Mouse (Mus musculus): ENCODE results near the gene Rcan2.
A peak's percentile ranks its signal among the peaks of the same experiment; 100 is the strongest.

The Rcan2 gene

DNA sequence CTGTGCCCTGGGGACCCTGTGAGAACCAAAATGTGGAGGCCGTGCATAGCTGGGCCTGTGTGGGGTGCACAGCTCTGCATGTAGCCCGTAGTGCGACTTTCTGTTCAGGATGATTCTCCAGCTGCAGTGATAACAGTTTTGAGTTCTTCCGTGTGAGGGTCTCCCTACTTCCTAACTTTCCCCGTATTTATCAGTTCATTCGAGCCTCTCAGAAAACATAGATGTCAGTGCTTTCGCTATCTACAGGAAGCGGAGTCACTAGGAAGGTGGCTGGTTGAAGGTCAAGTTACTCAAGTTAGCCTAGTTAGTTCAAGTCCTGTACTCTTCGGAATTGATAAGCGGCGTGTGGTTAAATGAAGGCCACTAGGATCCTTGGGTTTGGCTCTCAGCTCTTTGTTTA lies 130.6 kb downstream of the Rcan2 start:
- DNase-seq, result no peak

DNA sequence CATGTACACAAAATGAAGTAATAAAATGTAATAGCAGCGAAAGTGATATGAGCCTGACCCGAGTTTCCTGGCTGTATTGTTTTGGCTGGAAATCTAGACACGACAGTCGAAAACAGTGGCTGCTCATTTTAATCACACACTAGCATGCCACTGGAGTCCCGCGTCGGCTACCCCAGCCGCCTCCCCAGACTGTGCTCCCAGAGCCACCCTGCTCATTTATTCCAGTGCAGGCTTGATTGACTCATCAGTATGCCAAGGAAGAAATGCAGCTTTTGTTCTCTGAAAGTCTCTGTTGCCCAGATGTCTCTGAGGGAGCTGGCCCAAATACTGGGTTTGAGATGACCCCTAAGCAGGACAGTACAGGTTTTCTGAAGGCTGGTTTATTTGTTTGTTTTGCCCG lies 132.9 kb downstream of the Rcan2 start:
- no peak for DNase-seq

DNA sequence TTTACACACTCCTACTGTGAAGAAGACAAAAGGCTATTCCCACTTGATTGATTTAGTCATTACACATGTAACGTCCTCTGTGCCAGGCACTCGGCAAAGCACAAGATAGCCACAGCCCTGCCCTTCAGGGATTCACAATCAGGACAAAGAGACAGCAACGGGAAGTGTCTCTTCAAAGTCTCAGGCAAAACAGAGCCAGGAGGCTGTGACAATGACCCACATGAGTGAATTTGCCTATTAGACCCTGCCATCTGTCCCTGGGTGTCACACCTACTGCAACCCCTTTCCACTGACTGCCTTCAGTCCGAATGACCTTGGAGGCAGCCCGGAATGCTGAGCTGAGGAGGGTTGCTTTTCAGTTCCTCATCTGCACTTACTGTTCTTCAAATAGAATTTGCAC lies 151.1 kb downstream of the Rcan2 start:
- peak; percentile 49 for DNase-seq

GRCm38 (mm10) chr17:43952661-43953534 lies 151.7 kb downstream of the Rcan2 start:
- DNase-seq, result peak; percentile 52

GRCm38 (mm10) chr17:43953535-43953918 lies 152.4 kb downstream of the Rcan2 start:
- DNase-seq, result no peak

- peak; percentile 40 for DNase-seq
These were observed 158.6 kb downstream of the Rcan2 start for GRCm38 (mm10) chr17:43959797-43960196.

DNA sequence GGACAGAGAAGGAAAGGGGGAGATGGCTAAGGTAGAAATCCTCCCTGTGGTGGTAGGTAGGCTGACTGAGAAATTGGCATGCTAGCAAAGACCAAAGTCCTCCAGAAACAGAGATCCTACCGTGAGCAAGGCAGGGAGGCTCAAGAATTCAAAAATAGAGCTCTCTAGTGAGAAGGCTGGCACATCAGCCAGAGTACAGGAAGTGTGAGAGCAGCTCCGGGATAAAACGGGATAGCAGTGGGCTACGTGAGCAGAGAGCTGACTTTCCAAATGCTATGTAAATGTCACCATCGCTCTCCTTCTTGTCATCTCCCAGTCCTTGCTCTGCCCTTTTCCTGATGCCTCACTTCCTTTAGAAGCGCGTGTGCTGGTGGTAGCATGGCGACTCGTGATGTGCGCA lies 168.8 kb downstream of the Rcan2 start:
- no peak for DNase-seq

DNA sequence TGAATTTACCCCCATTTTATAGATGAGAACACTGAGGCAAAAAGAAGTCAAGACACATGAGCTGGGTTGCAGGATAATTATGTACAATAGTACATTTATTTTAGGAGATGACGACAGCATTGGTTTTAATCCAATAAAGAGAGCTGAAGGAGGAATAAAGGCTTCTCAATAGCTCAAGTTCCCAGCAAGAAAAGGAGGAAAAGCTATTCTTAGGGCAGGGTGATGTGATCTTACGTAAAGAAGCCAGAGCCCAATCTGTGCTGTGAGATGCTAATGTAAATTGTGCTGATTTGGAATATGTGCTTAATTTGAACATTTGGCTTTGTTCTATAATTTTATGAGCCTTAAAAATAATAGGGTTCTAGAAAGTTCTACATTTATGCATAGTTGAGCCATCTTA lies 176.4 kb downstream of the Rcan2 start:
- no peak for DNase-seq

DNA sequence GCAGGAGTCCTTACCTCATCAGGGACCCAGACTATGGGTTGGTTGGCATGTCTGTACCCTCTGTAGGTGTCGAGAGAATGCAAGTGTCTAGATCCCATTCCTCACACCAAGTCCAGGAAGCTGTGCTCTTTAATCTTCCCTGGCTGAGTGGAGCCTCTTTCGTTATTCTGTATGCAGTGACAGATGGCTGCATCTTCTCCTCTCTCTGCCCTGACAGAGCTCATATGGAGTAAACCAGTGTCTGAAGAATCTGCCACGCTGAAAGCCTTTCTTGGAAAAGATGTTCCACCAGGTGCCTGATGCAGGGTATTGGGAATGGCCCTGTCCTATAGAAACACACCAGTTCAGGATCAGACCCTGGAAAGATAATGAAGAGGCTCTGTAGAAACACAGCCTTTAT lies 178.8 kb downstream of the Rcan2 start:
- DNase-seq, result no peak

DNA sequence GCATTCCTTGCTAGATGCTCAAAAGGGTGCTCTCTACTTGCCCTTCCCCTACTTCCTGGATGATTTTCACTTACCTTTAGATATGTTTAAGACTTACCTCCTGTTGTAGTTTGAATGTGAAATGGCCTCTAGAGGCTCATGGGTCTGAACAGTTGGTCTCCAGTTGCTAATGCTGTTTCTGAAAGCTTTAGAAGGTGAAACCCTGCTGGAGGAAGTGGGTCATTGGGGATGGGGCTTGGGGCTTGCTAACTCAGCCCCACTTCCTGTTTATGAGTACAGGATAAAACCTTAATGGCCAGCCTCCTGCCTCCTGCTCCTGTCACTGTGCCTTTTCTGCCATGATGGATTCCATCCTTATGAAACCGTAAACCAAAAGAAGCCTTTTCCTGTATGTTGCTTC lies 181.4 kb downstream of the Rcan2 start:
- no peak for DNase-seq

DNA sequence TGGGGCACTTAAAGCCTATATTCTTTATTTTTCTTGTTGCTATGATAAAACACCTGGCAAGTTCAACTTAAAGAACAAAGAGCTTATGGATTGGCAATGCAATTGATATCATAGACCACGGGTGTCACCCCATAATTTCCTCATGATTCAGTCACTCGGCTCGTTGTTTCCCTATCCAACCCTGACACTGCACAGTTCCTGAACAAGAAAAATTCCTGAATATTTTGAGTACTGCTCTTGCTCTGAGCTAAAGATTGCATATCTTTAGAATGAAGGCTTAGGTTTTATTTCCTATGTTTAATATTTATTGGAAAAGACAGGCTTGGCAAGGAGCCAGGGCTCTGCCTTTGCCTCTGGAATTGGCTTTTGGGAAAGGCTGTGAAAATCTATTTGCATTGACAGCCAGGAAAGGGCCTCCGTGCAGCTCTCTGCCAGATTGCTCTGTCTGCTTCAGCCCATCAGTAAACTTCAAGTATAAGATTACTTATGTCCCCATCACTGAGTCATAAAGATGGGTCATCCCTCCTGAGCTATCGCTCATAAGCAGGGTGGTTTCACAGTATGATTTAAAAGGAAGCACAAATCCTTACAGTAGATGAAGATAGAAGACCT lies 188.3 kb downstream of the Rcan2 start:
- no peak for DNase-seq

DNA sequence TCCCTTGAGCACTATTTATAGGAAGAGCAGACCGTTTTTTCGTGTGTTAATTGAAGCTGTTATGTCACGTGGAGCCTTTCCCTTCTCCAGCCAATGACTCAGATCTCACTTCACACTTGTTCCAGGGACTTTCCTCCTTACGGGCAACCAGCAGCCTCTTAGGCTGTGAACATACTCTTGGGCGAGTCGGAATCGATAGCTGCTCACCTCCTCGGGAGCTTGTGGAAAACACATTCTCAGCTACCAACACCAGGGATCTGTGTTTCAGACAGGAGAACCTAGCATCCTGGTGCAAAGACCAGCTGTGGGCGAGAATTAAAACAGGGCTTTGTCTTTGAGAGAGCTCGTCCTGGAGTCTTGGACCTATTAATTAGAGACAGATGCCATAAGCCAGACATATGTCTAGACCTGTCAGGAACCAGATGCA lies 189.8 kb downstream of the Rcan2 start:
- DNase-seq, result no peak

- DNase-seq, result no peak
These were observed 192.9 kb downstream of the Rcan2 start for GRCm38 (mm10) chr17:43994080-43994479.

DNA sequence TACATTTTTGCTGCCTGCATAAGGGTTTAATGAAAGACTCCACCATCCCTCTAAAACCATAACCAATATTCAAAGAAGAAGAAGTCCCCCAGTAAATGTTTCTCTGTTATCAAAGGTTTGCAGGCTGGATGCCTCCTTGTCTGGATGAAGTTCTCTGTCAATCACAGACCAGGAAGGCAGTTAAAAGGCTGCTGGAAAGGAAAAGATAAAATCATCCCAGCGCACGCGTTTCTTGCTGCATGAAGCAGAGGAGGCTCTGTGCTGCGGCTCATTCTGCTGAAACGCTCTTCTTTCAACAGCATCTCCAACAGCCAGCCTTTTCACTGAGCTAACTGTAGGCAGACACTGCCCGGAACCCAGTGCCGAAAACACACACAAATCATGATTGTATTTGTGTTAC lies 196.4 kb downstream of the Rcan2 start:
- DNase-seq, result no peak

GRCm38 (mm10) chr17:43998095-43998494 lies 196.9 kb downstream of the Rcan2 start:
- DNase-seq, result no peak

GRCm38 (mm10) chr17:44004401-44004800 lies 203.2 kb downstream of the Rcan2 start:
- DNase-seq, result no peak

DNA sequence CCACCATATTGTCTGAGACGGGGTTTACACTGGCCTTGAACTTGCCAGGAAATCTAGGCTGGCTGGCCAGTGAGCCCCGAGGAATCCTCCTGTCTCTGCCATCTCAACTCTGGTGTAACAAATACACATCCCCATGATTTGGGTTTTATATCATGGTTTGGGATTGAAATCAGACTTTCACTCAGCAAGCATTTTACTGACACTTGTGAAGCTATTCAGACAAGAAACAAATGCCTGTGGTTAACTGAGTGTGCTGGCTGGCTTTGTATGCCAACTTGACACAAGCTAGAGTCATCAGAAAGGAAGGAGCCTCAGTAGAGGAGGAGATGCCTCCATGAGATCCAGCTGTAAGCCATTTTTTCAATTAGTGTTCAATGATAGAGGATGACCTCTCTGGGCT lies 206.3 kb downstream of the Rcan2 start:
- no peak for DNase-seq

DNA sequence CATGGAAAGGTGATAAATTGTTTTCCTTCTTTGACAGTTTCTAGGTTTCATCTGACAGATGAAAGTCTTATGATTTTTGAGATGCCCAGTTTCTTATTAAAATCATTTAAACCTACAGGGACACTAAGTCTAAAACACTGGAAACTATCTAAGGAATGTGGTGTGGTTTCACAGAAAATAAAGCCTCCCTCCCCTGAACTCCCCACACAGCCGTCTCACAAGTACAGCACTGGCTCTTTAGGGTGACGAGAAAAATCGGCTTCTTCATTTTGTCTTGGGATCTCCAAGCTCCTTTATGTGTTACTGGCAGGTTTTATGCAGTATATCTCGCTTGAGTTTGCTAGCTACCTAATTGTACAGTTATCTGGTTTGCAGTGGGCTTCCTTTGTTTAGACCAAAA lies 210.8 kb downstream of the Rcan2 start:
- no peak for DNase-seq

GRCm38 (mm10) chr17:44013756-44014510 lies 212.8 kb downstream of the Rcan2 start:
- DNase-seq, result no peak

DNA sequence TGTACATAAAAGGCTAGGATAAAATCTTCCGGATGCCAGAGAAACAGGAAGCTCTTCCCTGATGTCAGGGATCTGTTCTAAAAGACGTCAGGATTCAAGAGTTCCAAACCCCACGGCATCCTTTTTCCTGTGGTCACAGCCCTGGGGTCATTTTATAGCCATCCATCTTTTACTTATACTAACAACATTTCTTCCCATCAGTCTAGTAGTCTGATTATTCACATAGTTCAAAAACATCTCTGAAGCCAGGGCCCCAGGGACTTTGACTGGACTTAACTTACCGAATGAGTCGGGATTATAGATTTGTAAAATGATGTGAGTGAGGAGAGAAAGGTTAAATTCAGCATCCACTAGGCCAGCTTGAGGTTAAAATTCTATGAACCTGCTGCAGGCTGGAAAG lies 215.2 kb downstream of the Rcan2 start:
- DNase-seq, result no peak

DNA sequence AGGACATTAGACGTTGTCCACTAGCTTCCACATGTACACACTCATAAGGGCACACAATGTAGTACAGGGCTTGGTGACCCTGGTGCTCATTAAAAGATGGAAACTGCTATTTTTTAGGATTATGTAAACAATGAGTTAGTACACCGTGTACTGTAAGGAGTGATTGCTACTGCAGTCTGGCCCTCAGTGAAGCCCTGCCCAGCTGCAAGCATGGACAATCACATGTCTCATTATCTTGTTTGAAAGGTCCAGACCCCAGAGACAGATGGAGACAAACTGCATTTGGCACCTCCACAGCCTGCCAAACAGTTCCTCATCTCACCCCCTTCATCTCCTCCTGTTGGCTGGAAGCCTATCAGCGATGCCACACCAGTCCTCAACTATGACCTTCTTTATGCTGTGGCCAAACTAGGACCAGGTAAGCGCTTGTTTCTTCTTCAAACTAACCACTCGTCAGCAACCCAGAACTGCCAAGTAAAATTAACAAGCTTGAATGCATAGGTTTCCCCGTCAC lies 219.6 kb downstream of the Rcan2 start:
- no peak for DNase-seq

DNA sequence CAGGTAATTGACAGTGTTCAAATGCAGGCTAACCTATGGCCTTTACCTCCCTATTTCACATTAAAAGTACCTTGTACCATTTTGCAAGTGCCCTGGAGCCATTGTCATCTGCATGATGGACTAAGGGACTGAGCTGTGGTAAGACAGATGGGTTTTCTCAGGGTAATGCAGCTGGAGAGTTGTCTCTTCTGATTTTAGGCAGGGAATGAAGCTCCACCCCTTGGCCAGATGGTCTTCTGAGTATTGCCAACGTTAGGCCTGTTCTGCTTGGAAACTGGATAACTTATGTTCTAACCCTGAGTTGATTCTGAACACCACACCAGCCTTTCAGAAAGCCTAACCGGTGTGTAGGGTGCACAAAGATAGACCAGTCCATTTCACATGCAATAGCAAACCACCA lies 222.7 kb downstream of the Rcan2 start:
- DNase-seq, result no peak

- DNase-seq, result no peak
These were observed 223.9 kb downstream of the Rcan2 start for GRCm38 (mm10) chr17:44025011-44025410.

- DNase-seq, result no peak
These were observed 224.8 kb downstream of the Rcan2 start for GRCm38 (mm10) chr17:44025935-44026334.
